Mouse (Mus musculus): ENCODE measurements at regions not wholly inside any gene's neighbourhood (a gene's known extent, or its start where the extent isn't known, plus 50 kb on each side); places are given as distances from the start of the nearest gene placed in this dataset.

GRCm38 (mm10) chr12:48713646-48714045 lies 668.8 kb upstream of the Foxg1 start:
- no peak for DNase-seq

GRCm38 (mm10) chr12:48729851-48730250 lies 652.6 kb upstream of the Foxg1 start:
- no peak for DNase-seq

GRCm38 (mm10) chr12:48758805-48759396 lies 623.6 kb upstream of the Foxg1 start:
- DNase-seq, result no peak

Measured in right cerebral cortex, postnatal 4 days (tissue).